Mouse (Mus musculus): ENCODE results near the gene Vps4b.
"Not testable (repeated sequence)": the region's sequence is repeated elsewhere in the genome, so short reads cannot be mapped to it uniquely, and the experiment has no call there.

Gene Vps4b

DNA sequence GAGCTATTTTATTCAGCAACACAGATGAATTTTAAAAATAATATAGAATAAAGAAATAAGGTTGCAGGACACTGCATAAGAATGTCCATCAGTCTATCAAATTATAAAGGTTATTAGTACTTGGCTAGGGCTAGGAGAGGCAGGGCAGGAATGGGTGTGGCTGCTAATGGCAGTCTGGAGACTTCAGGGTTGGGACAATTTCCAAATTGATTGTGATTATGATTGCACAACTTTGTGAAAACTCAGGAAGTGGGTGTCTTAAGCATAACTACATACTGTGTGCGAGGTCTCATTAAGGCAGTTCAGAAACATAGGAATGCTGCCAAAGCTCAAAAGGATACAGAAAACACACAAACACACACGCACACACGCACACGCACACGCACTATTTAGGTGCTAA lies 44.5 kb downstream of the Vps4b start:
- DNase-seq (ENCODE audit: low read depth, low spot score): no peak

DNA sequence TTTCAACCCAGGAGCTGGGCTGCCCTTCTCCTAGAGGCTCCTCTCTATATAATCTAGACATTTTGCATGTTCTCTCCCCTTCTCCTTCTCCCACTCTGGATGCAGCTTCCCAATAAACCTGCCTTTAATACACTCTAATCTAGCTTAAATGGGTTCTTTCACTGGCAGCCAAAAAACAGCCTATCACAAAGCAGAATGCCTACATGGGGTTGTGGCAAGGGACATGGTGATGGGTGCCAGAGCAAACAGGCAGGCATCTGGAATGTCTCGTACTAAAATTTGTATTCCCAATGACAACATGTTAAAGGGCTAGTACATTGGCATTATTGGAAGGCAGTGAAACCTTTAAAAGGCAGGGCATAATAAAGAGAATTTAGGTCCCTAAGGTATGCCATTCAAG lies 45.9 kb downstream of the Vps4b start:
- DNase-seq (ENCODE audit: low read depth, low spot score): no peak

DNA sequence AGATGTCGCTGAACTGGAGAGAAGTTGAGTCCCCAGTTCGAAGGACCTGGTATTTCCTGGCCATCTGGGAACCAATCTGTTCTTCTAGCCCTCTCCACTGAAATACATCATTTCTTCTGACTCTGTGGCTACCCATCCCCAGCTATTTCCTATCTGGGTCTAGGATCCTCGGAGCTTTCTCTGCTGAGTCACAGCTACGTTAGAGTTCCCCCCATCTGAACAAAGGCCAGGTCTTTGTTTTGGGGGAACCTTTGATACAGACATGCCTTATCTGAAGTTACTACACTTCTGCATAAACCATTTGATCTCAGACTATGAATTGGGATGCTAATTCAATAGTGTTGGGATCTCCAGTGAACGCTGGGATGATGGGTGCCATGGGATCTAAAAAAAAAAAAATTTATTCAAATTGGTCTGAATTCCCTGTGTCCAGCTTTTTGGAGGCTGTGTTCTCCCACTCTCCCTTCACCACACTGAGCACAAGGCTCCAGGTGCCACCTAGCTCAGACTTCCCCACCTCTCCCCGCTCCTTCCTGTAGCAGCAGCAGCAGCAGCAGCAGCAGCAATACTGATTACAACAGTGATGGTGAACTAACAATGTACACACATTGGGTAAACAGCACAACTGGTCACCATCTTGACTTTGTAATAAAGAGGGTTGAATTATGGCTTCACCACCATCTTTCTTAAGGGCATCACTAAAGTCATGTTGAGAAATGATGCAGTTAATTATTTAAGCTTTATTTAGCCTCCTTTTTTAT lies 47.8 kb downstream of the Vps4b start:
- no peak for DNase-seq (ENCODE audit: low read depth, low spot score)

DNA sequence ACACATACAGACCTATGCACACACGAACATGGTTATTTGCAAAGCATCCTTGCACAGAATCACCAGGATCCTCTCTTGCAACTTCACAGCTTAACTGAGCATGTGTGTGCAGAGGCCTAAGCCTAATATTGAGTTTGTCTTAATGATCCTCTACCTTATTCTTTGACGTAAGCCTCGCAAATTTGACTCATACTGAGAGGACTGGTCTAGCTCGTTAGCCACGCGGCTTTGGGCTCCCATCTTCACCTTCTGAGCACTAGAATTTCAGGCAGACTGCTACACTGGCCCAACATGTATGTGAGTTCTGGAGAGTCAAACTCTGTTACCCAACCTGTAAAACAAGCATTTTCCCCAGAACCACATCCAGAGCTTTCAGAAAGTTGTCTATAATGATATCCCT lies 53.5 kb downstream of the Vps4b start:
- no peak for DNase-seq (ENCODE audit: low read depth, low spot score)

DNA sequence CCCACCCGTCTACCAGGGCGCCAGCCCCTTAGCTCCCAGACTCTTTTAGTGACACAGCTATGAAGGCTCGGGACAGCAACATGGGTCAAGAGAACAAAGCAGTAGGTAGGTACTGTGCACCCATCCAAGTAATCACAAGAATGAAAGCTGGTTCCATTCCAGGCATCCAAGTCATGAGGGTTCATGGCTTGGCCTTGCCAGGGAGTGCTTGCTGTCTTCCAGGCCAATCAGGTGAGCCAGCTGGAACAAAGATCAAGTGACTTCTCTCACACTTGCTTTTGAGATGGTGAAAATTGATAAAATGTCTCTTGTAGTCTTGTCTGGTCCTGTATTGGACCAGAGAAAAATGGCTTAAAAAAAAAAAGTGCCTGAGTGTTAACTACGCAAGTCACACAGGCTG lies 55.8 kb downstream of the Vps4b start:
- DNase-seq (ENCODE audit: low read depth, low spot score): no peak

DNA sequence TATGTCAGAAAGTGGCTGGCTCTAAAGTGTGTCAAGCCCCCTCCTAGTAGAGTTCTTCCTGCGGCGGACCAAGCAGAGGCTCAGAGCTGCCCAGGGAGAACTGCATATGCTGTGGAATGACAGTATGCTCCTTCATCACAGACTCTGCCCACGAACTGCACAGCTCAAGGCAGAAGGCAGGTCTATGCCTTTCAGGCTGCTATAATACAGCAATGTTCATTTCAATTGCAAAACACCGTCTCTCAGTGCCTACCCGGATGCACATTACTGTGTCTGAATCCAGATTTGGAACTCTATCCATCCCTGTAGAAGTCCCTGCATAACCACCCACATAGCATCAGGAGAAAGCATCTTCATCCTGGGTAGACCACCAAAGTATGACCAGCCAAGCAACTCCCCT lies 56.7 kb downstream of the Vps4b start:
- DNase-seq (ENCODE audit: low read depth, low spot score): no peak

DNA sequence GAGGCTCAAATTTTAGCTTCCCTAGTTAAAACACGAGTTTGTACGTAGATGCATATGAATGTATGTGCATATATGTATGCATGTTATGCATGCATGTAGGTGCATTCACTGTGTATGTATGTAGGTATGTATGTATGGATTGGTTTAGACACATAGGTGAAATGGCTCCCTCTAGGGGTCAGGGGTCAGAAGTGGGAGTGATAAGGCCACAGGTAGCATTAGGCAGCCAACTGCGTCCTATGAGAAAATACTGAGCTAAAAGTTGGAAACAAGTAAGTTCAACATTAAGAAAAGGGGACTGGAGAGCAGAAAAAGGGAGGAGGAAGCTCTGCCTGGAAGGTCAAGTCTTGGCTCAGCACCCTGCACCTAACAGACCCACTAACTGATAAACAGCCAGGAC lies 58.4 kb downstream of the Vps4b start:
- DNase-seq (ENCODE audit: low read depth, low spot score): no peak

DNA sequence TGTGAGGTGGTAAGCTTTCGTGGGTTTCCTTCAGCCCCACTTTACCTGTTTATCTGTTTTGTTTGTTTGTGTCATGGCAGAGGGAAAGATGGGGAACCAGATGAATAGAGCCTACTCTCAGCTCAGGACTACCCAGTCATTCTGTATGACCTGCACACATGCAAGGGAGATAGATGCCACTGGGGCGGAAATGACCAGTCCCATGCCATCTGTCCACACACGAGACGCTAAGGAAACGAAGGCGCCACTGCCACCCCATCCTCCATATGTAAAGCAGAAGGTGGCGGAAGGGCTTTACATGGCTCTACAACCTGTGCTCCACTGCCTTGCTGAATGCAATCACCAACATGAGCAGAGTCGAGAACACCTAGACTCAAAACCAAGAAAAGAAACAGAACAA lies 60.3 kb downstream of the Vps4b start:
- no peak for DNase-seq (ENCODE audit: low read depth, low spot score)

DNA sequence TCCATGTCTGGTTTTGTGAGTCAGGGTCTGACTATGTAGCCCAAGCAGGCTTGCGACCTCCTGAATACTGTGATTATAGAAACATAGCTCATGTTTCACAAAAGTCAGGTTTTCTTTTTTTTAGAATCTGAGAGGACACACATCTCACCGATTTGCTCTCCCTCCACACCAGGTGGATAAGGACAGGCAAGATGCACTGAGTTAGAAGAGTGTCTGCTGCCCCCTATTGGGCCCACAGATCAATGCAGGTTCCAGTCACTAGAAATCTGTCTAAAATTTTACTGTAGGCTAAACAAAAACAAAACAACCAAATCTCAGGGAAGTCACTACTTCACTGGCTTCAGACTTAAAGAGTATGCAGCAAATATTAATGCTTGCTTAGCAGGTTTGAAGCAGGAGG lies 60.9 kb downstream of the Vps4b start:
- no peak for DNase-seq (ENCODE audit: low read depth, low spot score)

DNA sequence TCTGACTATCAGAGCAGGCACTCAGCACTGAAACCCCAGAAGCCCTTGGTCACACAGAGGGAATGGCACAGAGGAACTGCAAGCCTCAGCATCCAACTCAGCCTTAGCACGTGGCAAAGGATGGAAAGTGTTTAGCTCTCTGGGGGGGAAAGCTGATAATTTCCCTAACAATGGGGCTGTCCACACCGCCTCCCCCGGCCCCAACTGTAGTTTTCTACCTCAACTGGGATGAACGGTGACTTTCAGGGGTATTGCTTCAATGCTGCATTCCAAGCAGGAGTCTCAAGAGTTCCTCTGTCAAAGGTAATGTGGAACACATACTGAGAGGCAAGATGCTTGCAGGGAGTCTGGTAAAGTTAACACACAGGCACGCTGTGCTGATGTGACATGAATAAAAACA lies 74.5 kb downstream of the Vps4b start:
- no peak for DNase-seq (ENCODE audit: low read depth, low spot score)

DNA sequence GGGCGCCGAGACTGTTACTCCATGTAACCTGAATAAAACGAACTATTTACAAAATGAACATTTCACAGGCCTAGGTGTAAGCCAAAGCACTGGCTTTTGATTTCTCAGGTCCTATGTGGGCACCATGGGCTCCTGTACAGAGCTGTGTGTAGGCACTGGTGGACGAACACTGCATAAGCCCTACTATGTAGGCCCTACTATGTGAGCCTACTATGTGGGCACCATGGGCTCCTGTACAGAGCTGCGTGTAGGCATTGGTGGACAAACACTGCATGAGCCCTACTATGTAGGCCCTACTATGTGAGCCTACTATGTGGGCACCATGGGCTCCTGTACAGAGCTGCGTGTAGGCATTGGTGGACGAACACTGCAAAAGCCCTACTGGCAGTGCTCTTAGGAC lies 78.8 kb downstream of the Vps4b start:
- not testable (repeated sequence) for DNase-seq (ENCODE audit: low read depth, low spot score)

DNA sequence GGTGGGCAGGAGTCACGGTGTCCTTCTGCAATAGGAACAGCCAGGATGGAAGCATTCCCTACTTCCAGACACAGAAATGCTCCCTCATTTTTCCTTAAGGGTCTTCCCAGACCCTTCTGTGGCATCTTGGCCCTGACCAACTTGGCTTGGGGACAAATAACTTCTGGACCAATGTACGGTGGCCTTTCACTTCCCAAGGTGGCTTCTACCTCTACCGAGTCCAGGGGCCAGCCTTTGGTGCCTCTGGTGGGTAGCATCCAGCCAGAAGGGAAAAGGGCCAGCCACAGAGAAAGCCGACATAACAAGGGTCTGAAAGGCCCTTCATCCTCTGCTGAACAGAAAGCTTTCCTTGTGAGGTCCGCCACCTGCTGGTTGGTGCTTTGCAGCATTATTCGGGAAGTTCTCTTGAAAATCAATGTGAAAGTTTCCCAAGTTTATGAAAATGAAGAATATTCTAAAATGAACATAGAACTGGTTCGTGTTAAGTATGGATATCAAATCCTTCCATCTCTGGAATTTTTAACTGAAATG lies 79.4 kb downstream of the Vps4b start:
- DNase-seq (ENCODE audit: low read depth, low spot score): peak; percentile 46

DNA sequence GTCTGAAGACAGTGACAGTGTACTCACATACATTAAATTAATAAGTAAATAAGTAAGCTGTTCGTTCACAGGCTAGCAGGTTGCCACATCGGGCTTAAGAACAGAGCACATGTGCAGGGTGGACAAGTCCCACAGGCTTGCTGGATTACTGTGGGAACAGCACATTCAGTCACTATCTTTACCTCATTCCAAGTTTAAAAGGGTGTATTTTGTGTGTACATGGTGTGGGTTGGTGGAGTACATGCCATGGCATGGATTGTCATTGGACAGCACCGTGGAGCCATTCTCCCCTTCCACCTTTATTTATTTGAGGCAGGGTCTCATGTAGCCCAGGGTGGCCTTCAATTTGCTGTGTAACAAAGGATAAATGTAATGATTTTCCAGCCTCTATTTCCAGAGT lies 80.4 kb downstream of the Vps4b start:
- DNase-seq (ENCODE audit: low read depth, low spot score): no peak

DNA sequence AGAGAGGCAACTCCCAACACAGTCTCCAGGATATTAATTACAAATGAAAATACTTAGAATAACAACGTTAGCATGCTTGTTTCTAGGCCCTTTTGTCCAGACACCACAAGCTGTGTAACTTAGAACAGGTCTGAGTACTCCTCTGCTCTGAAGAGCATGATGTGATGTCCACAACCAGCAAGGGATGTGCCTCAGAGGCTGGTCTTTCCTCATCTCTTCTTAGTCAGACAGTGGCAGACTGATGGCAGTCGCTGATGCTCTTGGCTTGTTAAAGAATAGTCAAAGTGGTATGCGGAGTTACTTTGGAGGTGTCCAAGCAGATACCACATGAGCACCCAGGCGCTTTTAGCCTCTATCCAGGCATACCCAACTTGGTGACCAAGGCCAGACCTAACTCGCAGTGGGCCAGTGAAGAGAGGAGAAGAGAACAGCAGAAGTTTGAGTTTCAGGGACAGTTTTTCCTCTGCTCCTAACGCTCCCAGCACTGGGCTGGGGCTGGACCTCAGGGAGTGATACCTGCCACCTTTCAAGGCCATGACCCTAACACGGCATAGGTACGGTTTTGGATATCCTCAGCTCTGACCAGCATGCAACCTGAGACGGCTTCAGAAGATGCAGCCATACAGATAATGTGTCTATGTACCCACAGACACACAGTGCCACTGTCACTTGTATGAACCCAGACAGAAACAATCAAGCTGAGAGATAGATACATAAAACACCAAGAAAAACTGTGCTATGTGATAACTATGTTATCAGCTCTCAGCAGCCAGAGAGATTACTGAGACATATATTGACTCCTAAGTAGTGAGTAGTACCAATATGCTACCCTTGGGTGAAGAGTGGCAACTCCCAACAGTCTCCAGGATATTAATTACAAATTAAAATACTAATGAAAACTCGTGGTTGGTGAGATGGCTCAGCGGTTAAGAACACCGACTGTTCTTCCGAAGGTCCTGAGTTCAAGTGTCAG lies 81.1 kb downstream of the Vps4b start:
- DNase-seq (ENCODE audit: low read depth, low spot score): no peak

DNA sequence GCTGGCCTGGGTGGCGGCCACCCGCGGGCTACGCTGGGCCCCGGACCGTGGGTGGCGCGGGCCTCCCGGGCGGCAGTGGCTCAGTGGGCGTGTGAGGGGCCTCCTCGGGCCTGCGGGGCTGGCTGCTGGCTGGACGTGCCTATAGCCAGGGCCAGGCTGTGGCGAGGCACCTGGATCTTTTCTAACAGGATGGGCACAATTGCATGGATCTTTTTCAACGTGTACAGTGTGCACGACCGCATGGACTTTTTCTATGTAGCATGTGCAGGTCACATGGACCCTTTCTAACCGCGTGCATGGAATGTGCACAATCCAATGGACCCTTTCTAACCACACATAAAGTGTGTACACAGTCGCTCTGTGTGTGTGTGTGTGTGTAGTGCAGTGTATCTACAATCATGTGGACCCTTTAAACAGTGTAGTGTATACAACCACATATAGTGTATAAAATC lies 82.0 kb downstream of the Vps4b start:
- no peak for DNase-seq (ENCODE audit: low read depth, low spot score)
